Mouse (Mus musculus) midbrain, embryonic 11.5 days (tissue): Measurements from ENCODE around the gene Vdr. TPM values are rescaled to one million over a fixed set of nuclear protein-coding genes. Genes with fewer than 3 reads are reported as not detected.

Experiments used
- ATAC-seq: fragments of 200-750 bp; cut with Nextera tagmentation; 2 replicates; pipeline ENCODE4 v1.8.0; 2017; ENCODE audit warnings: moderate TSS enrichment, moderate library complexity; ENCODE audit not compliant: low FRiP score
- DNase-seq: peaks from one replicate; pipeline ENCODE4 v3.0.0; 2015; ENCODE audit warnings: low spot score; ENCODE audit errors: missing footprints
- H3K27ac ChIP-seq: fragments of 300-500 bp; sonication (generic); 2 replicates; pipeline ENCODE4 v1.5.1; 2014; ENCODE audit warnings: low read depth, low read length
- H3K27me3 ChIP-seq: fragments of 300-500 bp; sonication (generic); 2 replicates; pipeline ENCODE4 v1.6.1; 2014; ENCODE audit warnings: mild to moderate bottlenecking, low read length, moderate library complexity, mixed read lengths; ENCODE audit not compliant: control insufficient read depth, insufficient read depth
- H3K36me3 ChIP-seq: fragments of 300-500 bp; sonication (generic); 2 replicates; pipeline ENCODE4 v1.6.1; 2014; ENCODE audit warnings: mild to moderate bottlenecking, low read length, moderate library complexity, mixed read lengths; ENCODE audit not compliant: control insufficient read depth, insufficient read depth
- H3K4me1 ChIP-seq: fragments of 300-500 bp; sonication (generic); 2 replicates; pipeline ENCODE4 v1.6.1; 2014; ENCODE audit warnings: low read length; ENCODE audit not compliant: control insufficient read depth, insufficient read depth
- H3K4me2 ChIP-seq: fragments of 300-500 bp; sonication (generic); 2 replicates; pipeline ENCODE4 v1.6.1; 2014; ENCODE audit warnings: mild to moderate bottlenecking, moderate library complexity
- H3K4me3 ChIP-seq: fragments of 300-500 bp; sonication (generic); 2 replicates; pipeline ENCODE4 v1.5.1; 2014; ENCODE audit warnings: low read depth, low read length
- H3K9ac ChIP-seq: fragments of 300-500 bp; sonication (generic); 2 replicates; pipeline ENCODE4 v1.6.1; 2014; ENCODE audit warnings: low read length
- H3K9me3 ChIP-seq: fragments of 300-500 bp; sonication (generic); 2 replicates; pipeline ENCODE4 v1.6.1; 2016; ENCODE audit warnings: low read length; ENCODE audit not compliant: control insufficient read depth
- WGBS: fragments of 180-500 bp; shearing (Covaris S2); extraction: QIAGEN DNeasy Blood & Tissue Kit; methylation state at CpG from one replicate; pipeline ENCODE4 v1.1.7; 2014; 5-methylcytosine and 5-hydroxymethylcytosine counted together
- polyA plus RNA-seq: library from polyadenylated mRNA; unstranded; fragments of >200 nt; fragmentation: Nextera tagmentation; extraction: Ambion mirVana; gene quantifications from 2 replicates; pipeline ENCODE4 v1.2.1, GENCODE M21; 2014

The Vdr gene
- polyA plus RNA-seq, 1 experiment from 2014 or later: 0.38 TPM

- Histone ChIP-seq H3K9me3 (no peaks in the 10 kb centered on the region), H3K4me1 (no peaks in the 10 kb centered on the region), H3K36me3 (no peaks in the 10 kb centered on the region), H3K4me2 (no peak overlapping the region), H3K27ac (no peak overlapping the region), H3K9ac (no peak overlapping the region), H3K27me3 (no peaks in the 10 kb centered on the region), H3K4me3 (no peak overlapping the region)
- ATAC-seq (no peak), DNase-seq (no peak)
- WGBS: 87% methylated on average over 5 of the region's 5 CpGs
Measured at GRCm38 (mm10) chr15:97851011-97851410, 59.4 kb downstream of the Vdr start.

- H3K9me3 ChIP-seq: no peaks in the 10 kb centered on the region
- H3K27ac ChIP-seq: no peak overlapping the region
- no peaks in the 10 kb centered on the region for H3K27me3 ChIP-seq
- no peak overlapping the region for H3K4me2 ChIP-seq
- 7% methylated on average over 2 of the region's 2 CpGs for WGBS
- no peaks in the 10 kb centered on the region for H3K36me3 ChIP-seq
- ATAC-seq (no peak), DNase-seq (no peak)
- H3K4me3 ChIP-seq: no peak overlapping the region
- no peak overlapping the region for H3K9ac ChIP-seq
- H3K4me1 ChIP-seq: no peaks in the 10 kb centered on the region
Measured at GRCm38 (mm10) chr15:97850441-97850840, 60.0 kb downstream of the Vdr start.

DNA sequence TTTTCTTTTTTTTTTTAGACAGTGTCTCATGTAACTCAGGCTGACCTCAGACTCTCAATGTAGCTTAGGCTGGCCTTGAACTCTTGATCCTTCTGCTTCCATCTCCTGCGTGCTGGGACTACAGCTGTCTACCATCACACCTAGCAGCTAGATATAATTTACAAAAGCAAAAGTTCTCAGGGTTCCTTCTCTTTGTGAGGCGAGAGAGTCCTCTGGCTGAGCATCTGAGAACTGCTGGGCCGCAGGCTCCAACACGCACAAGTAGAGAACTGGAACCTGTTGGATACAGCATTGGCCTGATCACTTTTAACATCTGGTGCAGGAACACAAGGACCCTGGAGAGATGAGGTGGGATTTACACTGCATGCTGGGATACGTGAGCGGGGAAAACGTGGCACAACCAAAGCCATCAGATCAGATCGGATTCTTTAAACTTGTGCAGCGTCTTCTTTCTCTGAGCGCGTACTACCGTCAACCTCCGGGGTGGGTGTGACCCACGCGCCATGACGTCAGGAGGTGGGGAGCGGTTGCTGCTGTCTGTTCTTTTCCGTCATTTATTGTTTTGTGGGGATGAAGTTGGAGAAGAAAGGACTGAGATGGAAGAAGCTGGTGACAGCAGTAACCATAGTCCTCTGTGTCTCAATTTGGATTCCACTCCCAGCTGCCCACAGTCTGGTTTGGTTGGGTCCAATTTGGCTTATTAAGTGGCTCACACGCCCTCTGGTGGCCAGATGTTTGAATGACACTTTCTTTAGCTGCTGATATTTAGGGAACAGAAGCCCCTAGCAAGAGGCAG is 61.1 kb downstream of the Vdr start:
- Histone ChIP-seq H3K4me3 (peak overlapping the region; percentile 25), H3K27ac (no peak overlapping the region), H3K9ac (peak overlapping the region; percentile 4; the same call in 1 of the 2 replicates), H3K27me3 (no peaks in the 10 kb centered on the region), H3K9me3 (no peaks in the 10 kb centered on the region), H3K36me3 (no peaks in the 10 kb centered on the region), H3K4me2 (peak overlapping the region; percentile 46), H3K4me1 (no peaks in the 10 kb centered on the region)
- ATAC-seq (peak; percentile 77), DNase-seq (peak; percentile 99)
- WGBS: 7% methylated on average over 19 of the region's 19 CpGs

DNA sequence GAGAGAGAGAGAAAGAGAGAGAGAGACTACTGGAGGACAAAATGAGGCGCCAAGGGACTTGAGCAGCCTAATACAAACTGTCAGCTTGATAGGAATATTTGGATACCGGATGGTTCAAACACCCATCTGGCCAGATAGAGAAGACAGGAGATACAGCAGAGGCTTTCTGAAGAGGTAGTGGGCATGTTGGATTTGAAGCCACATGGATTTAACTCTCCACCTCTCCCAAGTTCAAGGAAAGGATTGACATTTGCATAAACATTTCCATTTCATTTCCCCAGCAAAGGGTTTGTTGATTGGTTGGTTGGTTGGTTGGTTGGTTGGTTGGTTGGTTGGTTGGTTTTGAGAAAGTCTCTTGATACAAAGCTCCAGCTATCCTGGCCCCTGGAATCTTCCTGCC is 62.6 kb downstream of the Vdr start:
- H3K4me1 ChIP-seq: no peaks in the 10 kb centered on the region
- 94% methylated on average over 2 of the region's 2 CpGs for WGBS
- no peak for ATAC-seq

DNA sequence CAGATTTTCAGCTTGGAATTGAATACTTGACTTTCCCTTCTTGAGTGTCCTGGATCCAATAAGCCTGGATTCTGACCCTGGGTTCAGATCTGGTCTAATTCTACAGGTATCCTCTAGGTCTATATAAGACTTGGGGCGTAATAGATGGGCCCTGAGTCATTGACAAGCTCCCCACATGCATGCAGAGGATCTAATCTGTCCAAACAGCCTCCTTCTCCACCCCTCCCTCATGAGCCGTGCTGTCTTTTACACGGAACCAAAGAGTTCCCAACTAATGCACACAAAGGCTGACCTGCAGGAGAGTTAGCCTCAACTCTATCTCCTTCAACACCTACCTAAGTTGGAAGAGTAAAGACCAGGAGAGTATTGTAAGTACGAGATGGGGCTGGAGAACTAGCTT is 63.1 kb downstream of the Vdr start:
- 81% methylated on average over 4 of the region's 4 CpGs for WGBS
- no peak overlapping the region for H3K4me3 ChIP-seq
- no peak for ATAC-seq

More for the DNA sequence above, 62.6 kb downstream of the Vdr start:
- Histone ChIP-seq H3K27me3 (no peaks in the 10 kb centered on the region), H3K4me3 (no peak overlapping the region), H3K27ac (no peak overlapping the region), H3K36me3 (no peaks in the 10 kb centered on the region), H3K9me3 (no peaks in the 10 kb centered on the region), H3K9ac (no peak overlapping the region), H3K4me2 (no peak overlapping the region)
- no peak for DNase-seq

GRCm38 (mm10) chr15:97846121-97846882 is 64.1 kb downstream of the Vdr start:
- Histone ChIP-seq H3K9ac (no peak overlapping the region), H3K4me1 (no peaks in the 10 kb centered on the region), H3K27ac (no peak overlapping the region), H3K27me3 (no peaks in the 10 kb centered on the region), H3K4me3 (no peak overlapping the region), H3K4me2 (no peak overlapping the region), H3K36me3 (no peaks in the 10 kb centered on the region), H3K9me3 (no peaks in the 10 kb centered on the region)
- DNase-seq (no peak), ATAC-seq (no peak)
- WGBS: 86% methylated on average over 11 of the region's 11 CpGs

More for the DNA sequence above, 63.1 kb downstream of the Vdr start:
- no peak overlapping the region for H3K4me2 ChIP-seq
- no peaks in the 10 kb centered on the region for H3K4me1 ChIP-seq
- H3K36me3 ChIP-seq: no peaks in the 10 kb centered on the region
- H3K27ac ChIP-seq: no peak overlapping the region
- H3K9me3 ChIP-seq: no peaks in the 10 kb centered on the region
- H3K9ac ChIP-seq: no peak overlapping the region
- DNase-seq: no peak
- H3K27me3 ChIP-seq: no peaks in the 10 kb centered on the region

DNA sequence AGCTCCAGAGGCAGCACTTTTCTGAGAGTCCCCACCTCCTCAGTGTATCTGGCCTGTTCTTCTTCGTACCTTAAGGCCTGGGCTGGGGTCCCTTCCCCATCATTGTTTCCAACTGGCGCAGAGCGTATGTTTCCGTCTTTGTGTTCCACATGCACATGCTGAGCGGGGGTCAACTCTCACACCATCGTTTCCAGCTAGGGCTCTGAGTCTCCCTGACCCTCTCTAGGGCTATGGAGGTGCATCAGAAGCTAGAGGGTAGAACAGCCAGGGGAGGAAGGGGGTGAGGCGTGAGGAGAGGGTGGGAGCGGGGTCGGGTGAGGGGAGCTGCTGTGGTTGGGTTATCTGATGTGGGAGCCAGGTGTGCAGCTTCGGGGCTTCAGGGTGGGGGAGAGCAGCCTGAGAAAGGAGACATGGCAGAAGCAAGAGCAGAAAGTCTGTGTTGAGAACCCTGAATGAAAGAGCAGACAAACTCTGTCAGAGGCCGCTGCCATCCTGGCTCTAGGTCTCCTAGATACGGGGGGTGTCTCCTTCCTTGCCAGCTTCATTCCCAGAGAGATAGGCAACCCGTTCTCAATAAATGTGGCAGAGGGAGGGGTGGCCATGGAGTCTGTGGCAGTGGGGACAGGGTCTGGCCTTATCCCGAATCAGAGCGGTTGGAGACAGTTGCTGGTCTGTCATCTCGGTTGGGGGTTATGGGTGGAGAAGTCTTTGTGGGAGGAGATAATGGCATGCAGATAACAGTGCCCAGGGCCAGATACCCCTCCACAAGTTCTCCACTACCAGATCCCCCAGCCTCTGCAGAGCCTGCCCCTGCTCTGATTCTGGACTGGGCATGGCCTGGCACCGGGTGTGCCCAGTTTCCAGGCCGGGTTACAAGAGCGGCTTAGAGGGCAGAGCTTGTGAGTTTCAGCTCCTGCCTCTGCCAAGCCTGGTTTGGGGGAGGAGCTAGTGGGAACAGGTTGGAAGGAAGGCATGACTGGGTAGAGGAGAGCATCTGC is 66.1 kb downstream of the Vdr start, which contains the start of gene Hdac7:
TSS of gene Hdac7 (minus strand) at position 466 of the 998 bp plus-strand sequence.
- no peaks in the 10 kb centered on the region for H3K9me3 ChIP-seq
- no peak within 1 kb of the TSS for H3K4me3 ChIP-seq
- H3K9ac ChIP-seq: no peak within 1 kb of the TSS
- no peak for DNase-seq
- no peaks in the 10 kb centered on the region for H3K4me1 ChIP-seq
- no peaks in the 10 kb centered on the region for H3K27me3 ChIP-seq
- no peaks in the 10 kb centered on the region for H3K36me3 ChIP-seq
- H3K4me2 ChIP-seq: no peak within 1 kb of the TSS
- no peak for ATAC-seq
- no peak within 1 kb of the TSS for H3K27ac ChIP-seq
- WGBS: 76% methylated on average over 19 of the region's 19 CpGs

- no peaks in the 10 kb centered on the region for H3K4me1 ChIP-seq
- no peak overlapping the region for H3K27ac ChIP-seq
- WGBS: 74% methylated on average over 7 of the region's 7 CpGs
- ATAC-seq (no peak), DNase-seq (no peak)
- H3K36me3 ChIP-seq: no peaks in the 10 kb centered on the region
- H3K27me3 ChIP-seq: no peaks in the 10 kb centered on the region
- no peak overlapping the region for H3K4me2 ChIP-seq
- H3K4me3 ChIP-seq: no peak overlapping the region
- H3K9me3 ChIP-seq: no peaks in the 10 kb centered on the region
- no peak overlapping the region for H3K9ac ChIP-seq
Measured at GRCm38 (mm10) chr15:97843247-97843651, 67.2 kb downstream of the Vdr start.
